In genomic region chr15:27665392-27665911, GRCm38 (mm10) we compare ENCODE assay signal across 8 mouse cellular contexts. TPM values are rescaled to one million over a fixed set of nuclear protein-coding genes. Genes with fewer than 3 reads are reported as not detected.
A peak's percentile ranks its signal among the peaks of the same experiment; 100 is the strongest.
DNase-seq lines count a peak whose midpoint lies in the region; ATAC-seq lines count a peak whose summit lies in the region.

No protein-coding gene starts in this region.

- H3K9ac ChIP-seq in lung, embryonic 15.5 days: no peak overlapping the region

- ATAC-seq in lung, embryonic 15.5 days (ENCODE audit: borderline replicate concordance, extremely low read depth, low FRiP score, low TSS enrichment): peak; percentile 65; the same call in 1 of the 2 replicates

- peak; percentile 35 to 64 for DNase-seq in heart, adult 18-20 months
- no peak for DNase-seq in heart, embryonic 10.5 days (ENCODE audit: low spot score)
- peak; percentile 21 for DNase-seq in urinary bladder, postnatal 14 days (ENCODE audit: low spot score)
- DNase-seq in urinary bladder, postnatal 25 days (ENCODE audit: low spot score): no peak
- DNase-seq in heart, postnatal 4 days: peak; percentile 26
- DNase-seq in splenic B cell, adult 2 months (ENCODE audit: low read depth, low spot score): peak; percentile 46
- DNase-seq in left cerebral cortex, adult 9 months (ENCODE audit: low spot score in 2 of 2): no peak

- H3K9me3 ChIP-seq in heart, embryonic 10.5 days: no peaks in the 10 kb centered on the region
- no peaks in the 10 kb centered on the region for H3K9me3 ChIP-seq in lung, embryonic 15.5 days

- no peaks in the 10 kb centered on the region for H3K4me1 ChIP-seq in heart, embryonic 10.5 days
- peaks cover 9% of the 10 kb centered on the region for H3K4me1 ChIP-seq in lung, embryonic 15.5 days

- no peak overlapping the region for H3K27ac ChIP-seq in heart, embryonic 10.5 days
- H3K27ac ChIP-seq in lung, embryonic 15.5 days: peak overlapping the region; percentile 43; the same call in 1 of the 2 replicates

- 66% methylated on average over 21 of the region's 21 CpGs for WGBS in heart, embryonic 10.5 days
- WGBS in lung, embryonic 15.5 days: 28% methylated on average over 21 of the region's 21 CpGs

- H3K4me2 ChIP-seq in lung, embryonic 15.5 days: peak overlapping the region; percentile 51

- no peaks in the 10 kb centered on the region for H3K36me3 ChIP-seq in heart, embryonic 10.5 days
- H3K36me3 ChIP-seq in lung, embryonic 15.5 days: no peaks in the 10 kb centered on the region
- H3K36me3 ChIP-seq in splenic B cell, adult 2 months (ENCODE audit: control insufficient read depth, insufficient read depth, low read length, poor library complexity, severe bottlenecking): no peaks in the 10 kb centered on the region

- no peaks in the 10 kb centered on the region for H3K27me3 ChIP-seq in heart, embryonic 10.5 days (ENCODE audit: insufficient read depth, poor library complexity, severe bottlenecking)
- H3K27me3 ChIP-seq in lung, embryonic 15.5 days: no peaks in the 10 kb centered on the region
- no peaks in the 10 kb centered on the region for H3K27me3 ChIP-seq in splenic B cell, adult 2 months (ENCODE audit: control insufficient read depth, insufficient read depth, low read length, poor library complexity, severe bottlenecking)

- H3K4me3 ChIP-seq in heart, embryonic 10.5 days: no peak overlapping the region
- H3K4me3 ChIP-seq in lung, embryonic 15.5 days: 0 out of 2 replicates have a peak overlapping the region, but pooled peaks have one; percentile 13

RNA-seq across cellular contexts. Expression of gene Otulinl, which starts 15.9 kb away (rescaled TPM):
- 1 to 10 TPM; 1.8 to 4.4 TPM for total RNA-seq in heart, adult 18-20 months (2021)
- polyA plus RNA-seq in heart, embryonic 10.5 days (2016; fragmentation: Nextera tagmentation; extraction: Ambion mirVana): 3.9 and 4.2 TPM in 2 replicates
- total RNA-seq in heart, postnatal 4 days (2021): 1 to 10 TPM; 1.3 to 2.4 TPM
- polyA plus RNA-seq in lung, embryonic 15.5 days (2015; fragmentation: Nextera tagmentation; extraction: Ambion mirVana): 21.5 and 22.1 TPM in 2 replicates

RNA-seq across cellular contexts. Expression of gene Otulin, which starts 35.0 kb away (rescaled TPM):
- 10 to 100 TPM; 26.6 to 26.8 TPM for total RNA-seq in heart, adult 18-20 months (2021)
- polyA plus RNA-seq in heart, embryonic 10.5 days (2016; fragmentation: Nextera tagmentation; extraction: Ambion mirVana): 25.0 and 28.3 TPM in 2 replicates
- total RNA-seq in heart, postnatal 4 days (2021): 10 to 100 TPM; 41.6 to 43.1 TPM
- polyA plus RNA-seq in lung, embryonic 15.5 days (2015; fragmentation: Nextera tagmentation; extraction: Ambion mirVana): 29.4 and 32.2 TPM in 2 replicates

Comparison
In these comparisons a context has a peak if more than half of its experiments do, and no peak if none do; other contexts are left out.
1. DNase-seq: peak in heart, adult 18-20 months (2 of 2), urinary bladder, postnatal 14 days (single experiment), heart, postnatal 4 days (single experiment) and splenic B cell, adult 2 months (single experiment); none in heart, embryonic 10.5 days (single experiment), urinary bladder, postnatal 25 days (single experiment) and left cerebral cortex, adult 9 months (0 of 2).